Mouse (Mus musculus) lung, embryonic 16.5 days (tissue): ENCODE results near the gene Ago1. TPM values are rescaled to one million over a fixed set of nuclear protein-coding genes. Genes with fewer than 3 reads are reported as not detected.

Source experiments
- ATAC-seq: fragments of 200-750 bp; cut with Nextera tagmentation; 2 replicates; pipeline ENCODE4 v1.8.0; 2017; ENCODE audit warnings: low read depth, mild to moderate bottlenecking, moderate library complexity
- H3K27ac ChIP-seq: fragments of 300-500 bp; sonication (generic); 2 replicates; pipeline ENCODE4 v1.5.1; 2014; ENCODE audit warnings: mild to moderate bottlenecking, control low read depth, low read length
- H3K27me3 ChIP-seq: fragments of 300-500 bp; sonication (generic); 2 replicates; pipeline ENCODE4 v1.6.1; 2014; ENCODE audit warnings: low read depth, low read length, mixed read lengths; ENCODE audit not compliant: control insufficient read depth, insufficient read depth
- H3K36me3 ChIP-seq: fragments of 300-500 bp; sonication (generic); 2 replicates; pipeline ENCODE4 v1.6.1; 2014; ENCODE audit warnings: low read length; ENCODE audit not compliant: control insufficient read depth, insufficient read depth
- H3K4me1 ChIP-seq: fragments of 300-500 bp; sonication (generic); replicated peaks from 2 replicates; pipeline ENCODE4 v1.6.1; 2014; ENCODE audit warnings: low read length, mixed read lengths; ENCODE audit not compliant: control insufficient read depth, insufficient read depth
- H3K4me2 ChIP-seq: fragments of 300-500 bp; sonication (generic); 2 replicates; pipeline ENCODE4 v1.6.1; 2014; ENCODE audit warnings: low read depth, low read length, control low read depth
- H3K4me3 ChIP-seq: fragments of 300-500 bp; sonication (generic); 2 replicates; pipeline ENCODE4 v1.5.1; 2014; ENCODE audit warnings: mild to moderate bottlenecking, low read length, control low read depth
- H3K9ac ChIP-seq: fragments of 300-500 bp; sonication (generic); 2 replicates; pipeline ENCODE4 v1.6.1; 2014; ENCODE audit warnings: low read length, control low read depth
- H3K9me3 ChIP-seq: fragments of 300-500 bp; sonication (generic); 2 replicates; pipeline ENCODE4 v1.6.1; 2016; ENCODE audit warnings: low read length; ENCODE audit not compliant: control insufficient read depth
- WGBS: fragments of 180-500 bp; shearing (Covaris S2); extraction: QIAGEN DNeasy Blood & Tissue Kit; methylation state at CpG from one replicate; pipeline ENCODE4 v1.1.7; 2014; 5-methylcytosine and 5-hydroxymethylcytosine counted together
- polyA plus RNA-seq: library from polyadenylated mRNA; unstranded; fragments of >200 nt; fragmentation: Nextera tagmentation; extraction: Ambion mirVana; gene quantifications from 2 replicates; pipeline ENCODE4 v1.2.1, GENCODE M21; 2015

Gene Ago1
- polyA plus RNA-seq, 1 experiment from 2014 or later: 6.3 TPM

GRCm38 (mm10) chr4:126496963-126497362 lies 28.6 kb upstream of the Ago1 start:
- H3K4me3 ChIP-seq: no peak overlapping the region
- H3K9me3 ChIP-seq: no peaks in the 10 kb centered on the region
- no peak overlapping the region for H3K9ac ChIP-seq
- peak overlapping the region; percentile 93 for H3K27ac ChIP-seq
- H3K4me2 ChIP-seq: no peak overlapping the region
- no peaks in the 10 kb centered on the region for H3K27me3 ChIP-seq
- WGBS: 63% methylated on average over 2 of the region's 2 CpGs
- H3K36me3 ChIP-seq: peaks cover 5% of the 10 kb centered on the region; the same call in 1 of the 2 replicates
- no peak for ATAC-seq
- peaks cover 9% of the 10 kb centered on the region for H3K4me1 ChIP-seq

GRCm38 (mm10) chr4:126495942-126496790 lies 27.8 kb upstream of the Ago1 start:
- H3K4me3 ChIP-seq: no peak overlapping the region
- H3K4me2 ChIP-seq: no peak overlapping the region
- no peak overlapping the region for H3K9ac ChIP-seq
- H3K36me3 ChIP-seq: peaks cover 5% of the 10 kb centered on the region; the same call in 1 of the 2 replicates
- H3K9me3 ChIP-seq: no peaks in the 10 kb centered on the region
- peak; percentile 90 for ATAC-seq
- WGBS: 45% methylated on average over 5 of the region's 5 CpGs
- no peaks in the 10 kb centered on the region for H3K27me3 ChIP-seq
- peak overlapping the region; percentile 97 for H3K27ac ChIP-seq
- H3K4me1 ChIP-seq: peaks cover 9% of the 10 kb centered on the region

- Histone ChIP-seq H3K9me3 (no peaks in the 10 kb centered on the region), H3K4me3 (no peak overlapping the region), H3K4me2 (no peak overlapping the region), H3K27ac (peak overlapping the region; percentile 97), H3K9ac (no peak overlapping the region), H3K36me3 (peaks cover 5% of the 10 kb centered on the region; the same call in 1 of the 2 replicates), H3K4me1 (peaks cover 11% of the 10 kb centered on the region), H3K27me3 (no peaks in the 10 kb centered on the region)
- 38% methylated on average over 5 of the region's 5 CpGs for WGBS
- ATAC-seq: peak; percentile 84
These were observed 27.1 kb upstream of the Ago1 start for GRCm38 (mm10) chr4:126495453-126495852.

GRCm38 (mm10) chr4:126493416-126493815 lies 25.0 kb upstream of the Ago1 start:
- no peak overlapping the region for H3K4me2 ChIP-seq
- H3K27me3 ChIP-seq: no peaks in the 10 kb centered on the region
- H3K36me3 ChIP-seq: peaks cover 5% of the 10 kb centered on the region; the same call in 1 of the 2 replicates
- H3K9me3 ChIP-seq: no peaks in the 10 kb centered on the region
- WGBS: 70% methylated on average over 4 of the region's 4 CpGs
- no peak for ATAC-seq
- H3K4me3 ChIP-seq: no peak overlapping the region
- H3K9ac ChIP-seq: no peak overlapping the region
- H3K27ac ChIP-seq: no peak overlapping the region
- peaks cover 11% of the 10 kb centered on the region for H3K4me1 ChIP-seq

GRCm38 (mm10) chr4:126491977-126492376 lies 23.6 kb upstream of the Ago1 start:
- Histone ChIP-seq H3K27me3 (no peaks in the 10 kb centered on the region), H3K4me3 (no peak overlapping the region), H3K4me2 (no peak overlapping the region), H3K36me3 (peaks cover 5% of the 10 kb centered on the region; the same call in 1 of the 2 replicates), H3K27ac (no peak overlapping the region), H3K9me3 (no peaks in the 10 kb centered on the region), H3K9ac (no peak overlapping the region), H3K4me1 (peaks cover 10% of the 10 kb centered on the region)
- 56% methylated on average over 5 of the region's 5 CpGs for WGBS
- no peak for ATAC-seq

- Histone ChIP-seq H3K4me1 (peaks cover 5% of the 10 kb centered on the region; the same call in 1 of the 2 replicates), H3K9me3 (no peaks in the 10 kb centered on the region), H3K36me3 (peaks cover 5% of the 10 kb centered on the region; the same call in 1 of the 2 replicates), H3K4me3 (no peak overlapping the region), H3K27ac (no peak overlapping the region), H3K27me3 (no peaks in the 10 kb centered on the region), H3K9ac (no peak overlapping the region), H3K4me2 (no peak overlapping the region)
- WGBS: 65% methylated on average over 12 of the region's 12 CpGs
- ATAC-seq: no peak
These were observed 22.3 kb upstream of the Ago1 start for GRCm38 (mm10) chr4:126490726-126491125.

- H3K4me1 ChIP-seq: 0 out of 2 replicates have a peak, but pooled peaks cover 2% of the 10 kb centered on the region
- peaks cover 5% of the 10 kb centered on the region; the same call in 1 of the 2 replicates for H3K36me3 ChIP-seq
- no peaks in the 10 kb centered on the region for H3K27me3 ChIP-seq
- no peak overlapping the region for H3K4me3 ChIP-seq
- ATAC-seq: no peak
- 76% methylated on average over 5 of the region's 5 CpGs for WGBS
- H3K9ac ChIP-seq: no peak overlapping the region
- H3K9me3 ChIP-seq: no peaks in the 10 kb centered on the region
- H3K4me2 ChIP-seq: no peak overlapping the region
- no peak overlapping the region for H3K27ac ChIP-seq
These were observed 21.4 kb upstream of the Ago1 start for GRCm38 (mm10) chr4:126489811-126490210.

- Histone ChIP-seq H3K4me2 (no peak overlapping the region), H3K36me3 (no peaks in the 10 kb centered on the region), H3K27me3 (no peaks in the 10 kb centered on the region), H3K27ac (no peak overlapping the region), H3K9me3 (no peaks in the 10 kb centered on the region), H3K4me1 (0 out of 2 replicates have a peak, but pooled peaks cover 2% of the 10 kb centered on the region), H3K4me3 (no peak overlapping the region), H3K9ac (no peak overlapping the region)
- no peak for ATAC-seq
- 75% methylated on average over 1 of the region's 1 CpGs for whole genome bisulfite sequencing
These were observed 17.8 kb upstream of the Ago1 start for GRCm38 (mm10) chr4:126486217-126486616.

- no peak overlapping the region for H3K9ac ChIP-seq
- no peaks in the 10 kb centered on the region for H3K9me3 ChIP-seq
- no peaks in the 10 kb centered on the region for H3K4me1 ChIP-seq
- no peak for ATAC-seq
- no peaks in the 10 kb centered on the region for H3K36me3 ChIP-seq
- WGBS: 60% methylated on average over 2 of the region's 2 CpGs
- H3K27ac ChIP-seq: no peak overlapping the region
- no peak overlapping the region for H3K4me2 ChIP-seq
- no peaks in the 10 kb centered on the region for H3K27me3 ChIP-seq
- no peak overlapping the region for H3K4me3 ChIP-seq
These were observed 16.7 kb upstream of the Ago1 start for GRCm38 (mm10) chr4:126485065-126485464.
